Mouse (Mus musculus): ENCODE results near the gene Knop1. TPM values are rescaled to one million over a fixed set of nuclear protein-coding genes. Genes with fewer than 3 reads are reported as not detected.

The Knop1 gene
- total RNA-seq, 2 experiments from 2014 or later, result 29.7 to 40.2 TPM

DNA sequence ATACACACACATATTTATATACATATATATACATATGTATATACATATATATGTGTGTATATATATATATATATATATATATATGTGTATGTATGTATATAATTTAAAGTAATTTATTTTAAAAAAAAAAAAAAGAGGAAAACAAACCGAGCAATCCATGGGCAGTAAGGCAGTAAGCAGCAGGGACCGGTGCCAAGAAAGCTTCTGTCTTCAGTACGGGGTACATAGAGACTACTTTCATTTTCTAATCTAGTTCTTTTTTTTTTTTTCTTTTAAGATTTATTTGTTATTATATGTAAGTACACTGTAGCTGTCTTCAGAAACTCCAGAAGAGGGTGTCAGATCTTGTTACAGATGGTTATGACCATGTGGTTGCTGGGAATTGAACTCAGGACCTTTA lies 54.3 kb downstream of the Knop1 start:
- ATAC-seq (replicated peaks; ENCODE audit: poor library complexity), result no peak

GRCm38 (mm10) chr7:118800112-118800734 lies 55.8 kb downstream of the Knop1 start:
- ATAC-seq (replicated peaks; ENCODE audit: poor library complexity), result peak; percentile 74

DNA sequence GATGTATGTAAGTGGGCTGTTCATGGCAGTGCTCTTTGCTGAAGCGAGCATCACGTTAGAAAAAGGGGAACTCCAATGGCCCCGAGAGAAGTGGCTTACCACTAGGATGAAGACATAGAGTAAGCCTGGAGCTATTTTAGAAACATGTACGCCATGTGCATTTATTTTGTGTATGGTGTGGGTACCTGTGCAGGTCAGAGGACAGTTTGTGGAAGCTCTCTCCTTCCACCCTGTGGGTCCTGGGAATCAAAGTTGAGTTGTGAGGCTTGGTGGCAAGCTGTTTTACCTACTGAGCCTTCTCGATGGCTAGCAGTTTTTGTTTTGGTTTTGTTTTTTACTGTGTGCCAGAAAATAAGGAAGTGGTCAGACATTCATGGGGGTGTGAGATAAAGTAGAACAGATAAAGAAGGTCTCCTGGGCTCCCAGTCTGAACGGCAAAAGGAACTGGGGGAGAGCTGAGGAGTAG lies 57.9 kb downstream of the Knop1 start:
- peak; percentile 68 for ATAC-seq (replicated peaks; ENCODE audit: poor library complexity)

- ATAC-seq (replicated peaks; ENCODE audit: poor library complexity), result no peak
These were observed 58.5 kb downstream of the Knop1 start for GRCm38 (mm10) chr7:118797600-118797999.

DNA sequence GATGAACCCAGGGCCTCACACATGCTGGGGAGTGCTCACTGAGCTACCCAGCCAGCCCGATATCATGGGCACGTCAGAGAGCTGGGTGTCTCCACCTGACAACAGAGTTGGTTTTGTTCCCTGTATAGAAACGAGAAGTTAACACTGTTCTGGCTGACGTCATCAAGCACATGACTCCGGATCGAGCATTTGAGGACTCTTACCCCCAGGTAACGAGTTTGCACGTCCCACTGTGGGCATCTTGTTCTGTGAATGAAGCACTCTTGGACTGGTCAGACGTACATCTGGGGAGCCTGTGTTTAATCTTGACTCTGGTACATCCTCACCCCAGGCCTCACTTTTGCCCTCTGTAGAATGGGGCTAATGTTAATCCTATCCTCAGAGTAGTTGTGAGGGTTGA lies 59.2 kb downstream of the Knop1 start:
- ATAC-seq (replicated peaks; ENCODE audit: poor library complexity), result no peak

GRCm38 (mm10) chr7:118795779-118796178 lies 60.3 kb downstream of the Knop1 start:
- ATAC-seq (replicated peaks; ENCODE audit: poor library complexity), result no peak

DNA sequence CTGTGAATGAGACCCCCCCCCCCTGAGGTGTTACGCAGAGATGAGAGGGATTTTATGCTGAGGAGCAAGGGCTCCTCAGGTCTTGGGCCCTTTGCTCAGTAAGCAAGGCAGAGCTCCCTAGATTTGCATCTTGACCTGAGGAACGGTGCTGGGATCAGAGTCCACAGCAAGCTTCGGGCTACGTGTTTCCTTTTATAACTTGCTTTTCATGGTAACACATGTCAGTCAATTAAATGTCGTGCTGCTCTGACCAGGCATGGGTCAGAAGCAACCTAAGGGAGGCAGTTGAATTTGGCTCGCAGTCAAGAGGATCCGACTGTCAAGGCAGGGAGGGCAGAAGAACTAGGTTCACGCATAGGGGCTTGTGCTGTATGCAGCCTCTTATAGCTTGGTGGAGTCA lies 62.2 kb downstream of the Knop1 start:
- ATAC-seq (replicated peaks; ENCODE audit: poor library complexity), result no peak

Other genes with a start within 250 kb of the Knop1 start
- 44.1 and 48.5 TPM in 2 replicates for gene Gde1, start 150.5 kb downstream of the Knop1 start, total RNA-seq (2015)
- 29.9 and 40.7 TPM in 2 replicates for gene Gde1, start 150.5 kb downstream of the Knop1 start, total RNA-seq (2017)
- gene Ccp110, start 143.7 kb downstream of the Knop1 start, total RNA-seq (2015), result 24.0 and 25.0 TPM in 2 replicates
- 16.2 and 20.2 TPM in 2 replicates for gene Ccp110, start 143.7 kb downstream of the Knop1 start, total RNA-seq (2017)
- 41.7 and 45.1 TPM in 2 replicates for gene Vps35l, start 116.0 kb downstream of the Knop1 start, total RNA-seq (2015)
- gene Vps35l, start 116.0 kb downstream of the Knop1 start, total RNA-seq (2017), result 37.4 and 37.9 TPM in 2 replicates
- 0.07 and 1.2 TPM in 2 replicates for gene Iqck, start 502 bp downstream of the Knop1 start, total RNA-seq (2015)
- gene Iqck, start 502 bp downstream of the Knop1 start, total RNA-seq (2017), result 1.2 and 2.5 TPM in 2 replicates
- 0.71 and 3.3 TPM in 2 replicates for gene Gprc5b, start 139.0 kb upstream of the Knop1 start, total RNA-seq (2015)
- gene Gprc5b, start 139.0 kb upstream of the Knop1 start, total RNA-seq (2017), result 0.47 and 1.2 TPM in 2 replicates